Comparison of ENCODE assay signal across 9 mouse cellular contexts in the genomic region with DNA sequence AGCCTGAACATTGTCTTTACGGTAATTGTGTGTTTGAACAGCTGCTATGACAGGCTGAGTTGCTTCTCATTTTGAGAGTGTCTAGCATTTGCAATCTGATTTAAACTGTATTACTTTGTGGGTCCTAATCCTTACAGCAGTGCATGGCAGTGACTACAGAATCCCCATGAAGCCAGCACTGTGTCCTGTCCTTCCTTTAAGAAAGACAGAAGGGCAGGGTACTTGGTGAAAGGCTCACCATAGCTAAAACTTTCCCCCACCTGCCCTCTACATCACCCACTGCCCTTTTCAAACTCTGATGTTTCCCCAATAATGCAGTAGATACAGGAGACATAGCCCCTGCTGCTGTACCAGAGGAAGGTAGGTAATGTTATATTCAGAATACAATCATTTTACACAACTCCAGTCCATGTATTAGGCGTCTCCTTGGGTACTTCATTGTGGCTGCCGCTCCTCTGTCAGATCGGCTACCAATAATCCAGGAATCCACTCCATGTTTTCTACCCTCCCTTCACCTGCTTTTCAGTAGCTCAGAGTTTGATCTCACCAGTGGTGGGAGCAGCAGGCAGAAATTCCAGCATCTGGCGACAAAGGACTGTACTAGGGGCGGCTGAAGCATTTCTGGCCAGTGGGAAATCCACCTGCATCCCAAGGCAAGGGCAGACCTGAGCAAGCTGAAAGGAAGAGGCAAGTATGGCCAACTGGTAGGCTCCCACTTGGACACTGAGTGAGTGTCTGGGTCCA.
DNase-seq lines count a peak whose midpoint lies in the region; ATAC-seq lines count a peak whose summit lies in the region.
"Had no signal": no experiment of that assay in that cellular context is flagged by ENCODE, and none has a peak within 500 bp of the region (broad histone marks: within the 10 kb centered on the region; RNA-seq: fewer than 3 reads in every experiment).

No protein-coding gene starts in this region.

- WGBS in forebrain, embryonic 16.5 days, result 10% methylated on average over 6 of the region's 6 CpGs
- 17% methylated on average over 6 of the region's 6 CpGs for WGBS in kidney, embryonic 14.5 days
- 15% methylated on average over 6 of the region's 6 CpGs for WGBS in liver, embryonic 11.5 days
- WGBS in neural tube, embryonic 14.5 days, result 15% methylated on average over 6 of the region's 6 CpGs

- peak overlapping the region; percentile 56 for H3K4me3 ChIP-seq in forebrain, embryonic 16.5 days (replicated peaks; ENCODE audit: low read length)
- peak overlapping the region; percentile 4; the same call in 1 of the 2 replicates for H3K4me3 ChIP-seq in kidney, embryonic 14.5 days (ENCODE audit: low read length)
- peak overlapping the region; percentile 29; the same call in 1 of the 2 replicates for H3K4me3 ChIP-seq in liver, embryonic 11.5 days (ENCODE audit: low read depth, low read length)
- H3K4me3 ChIP-seq in neural tube, embryonic 14.5 days (ENCODE audit: low read depth, low read length), result peak overlapping the region; percentile 37

- peak overlapping the region; percentile 84 for H3K27ac ChIP-seq in forebrain, embryonic 16.5 days (ENCODE audit: low read length)
- no peak overlapping the region for H3K27ac ChIP-seq in kidney, embryonic 14.5 days (ENCODE audit: low read depth, low read length)
- no peak overlapping the region for H3K27ac ChIP-seq in liver, embryonic 11.5 days (ENCODE audit: low read depth, low read length)
- H3K27ac ChIP-seq in neural tube, embryonic 14.5 days (ENCODE audit: low read depth, low read length), result peak overlapping the region; percentile 75

- H3K27me3 ChIP-seq in forebrain, embryonic 16.5 days (replicated peaks; ENCODE audit: control insufficient read depth, insufficient read depth, low read length), result no peaks in the 10 kb centered on the region
- H3K27me3 ChIP-seq in kidney, embryonic 14.5 days (ENCODE audit: control insufficient read depth, insufficient read depth, low read length), result no peaks in the 10 kb centered on the region
- no peaks in the 10 kb centered on the region for H3K27me3 ChIP-seq in liver, embryonic 11.5 days (replicated peaks; ENCODE audit: control insufficient read depth, insufficient read depth, low read length)
- no peaks in the 10 kb centered on the region for H3K27me3 ChIP-seq in neural tube, embryonic 14.5 days (ENCODE audit: control insufficient read depth, insufficient read depth, low read length)

- peak overlapping the region; percentile 54 for H3K4me2 ChIP-seq in forebrain, embryonic 16.5 days (ENCODE audit: low read length)
- peak overlapping the region; percentile 15; the same call in 1 of the 2 replicates for H3K4me2 ChIP-seq in kidney, embryonic 14.5 days (replicated peaks; ENCODE audit: low read depth, low read length)
- peak overlapping the region; percentile 56 for H3K4me2 ChIP-seq in liver, embryonic 11.5 days
- peak overlapping the region; percentile 40 for H3K4me2 ChIP-seq in neural tube, embryonic 14.5 days (ENCODE audit: low read depth, low read length)

- H3K4me1 ChIP-seq in forebrain, embryonic 16.5 days (replicated peaks; ENCODE audit: control insufficient read depth, insufficient read depth, low read length), result peaks cover 30% of the 10 kb centered on the region
- no peaks in the 10 kb centered on the region; the same call in 1 of the 2 replicates for H3K4me1 ChIP-seq in kidney, embryonic 14.5 days (ENCODE audit: control insufficient read depth, insufficient read depth, low read length)
- peaks cover 9% of the 10 kb centered on the region; the same call in 1 of the 2 replicates for H3K4me1 ChIP-seq in liver, embryonic 11.5 days (replicated peaks; ENCODE audit: control insufficient read depth, insufficient read depth, low read length)
- H3K4me1 ChIP-seq in neural tube, embryonic 14.5 days (ENCODE audit: control insufficient read depth, insufficient read depth, low read length), result peaks cover 11% of the 10 kb centered on the region

- H3K9me3 ChIP-seq in forebrain, embryonic 16.5 days (ENCODE audit: control insufficient read depth, low read length), result no peaks in the 10 kb centered on the region
- no peaks in the 10 kb centered on the region for H3K9me3 ChIP-seq in kidney, embryonic 14.5 days (ENCODE audit: control insufficient read depth, low read length)
- no peaks in the 10 kb centered on the region for H3K9me3 ChIP-seq in liver, embryonic 11.5 days (ENCODE audit: control insufficient read depth, low read length)
- H3K9me3 ChIP-seq in neural tube, embryonic 14.5 days (ENCODE audit: control insufficient read depth, low read length), result no peaks in the 10 kb centered on the region
- H3K9me3 ChIP-seq: G1E had no signal

- DNase-seq in cerebellum, postnatal 10 days, result peak; percentile 53 to 61
- DNase-seq in cerebellum, adult 9-11 months, result no peak
- DNase-seq in R1 (ENCODE audit: low read depth, low spot score), result peak; percentile 96
- DNase-seq in liver, embryonic 11.5 days (ENCODE audit: low spot score), result peak; percentile 39
- DNase-seq in B cell, adult 2 months, result no peak

- ATAC-seq in forebrain, embryonic 16.5 days, result peak; percentile 86
- peak; percentile 87 for ATAC-seq in kidney, embryonic 14.5 days (ENCODE audit: low FRiP score, low TSS enrichment)
- peak; percentile 85 for ATAC-seq in liver, embryonic 11.5 days (replicated peaks; ENCODE audit: low FRiP score)
- peak; percentile 92 for ATAC-seq in neural tube, embryonic 14.5 days (ENCODE audit: low read depth)

- H3K9ac ChIP-seq in forebrain, embryonic 16.5 days (replicated peaks; ENCODE audit: low read depth, low read length), result peak overlapping the region; percentile 60
- no peak overlapping the region for H3K9ac ChIP-seq in kidney, embryonic 14.5 days (ENCODE audit: low read depth, low read length)
- peak overlapping the region; percentile 48; the same call in 1 of the 2 replicates for H3K9ac ChIP-seq in liver, embryonic 11.5 days (ENCODE audit: low read depth, low read length)
- peak overlapping the region; percentile 47 for H3K9ac ChIP-seq in neural tube, embryonic 14.5 days (replicated peaks; ENCODE audit: low read depth, low read length)

- H3K36me3 ChIP-seq in forebrain, embryonic 16.5 days (ENCODE audit: control insufficient read depth, insufficient read depth), result no peaks in the 10 kb centered on the region
- H3K36me3 ChIP-seq in kidney, embryonic 14.5 days (ENCODE audit: control insufficient read depth, insufficient read depth, low read length), result no peaks in the 10 kb centered on the region
- H3K36me3 ChIP-seq in liver, embryonic 11.5 days (ENCODE audit: control insufficient read depth, insufficient read depth, low read length), result no peaks in the 10 kb centered on the region
- H3K36me3 ChIP-seq in neural tube, embryonic 14.5 days (ENCODE audit: control insufficient read depth, insufficient read depth, low read length), result no peaks in the 10 kb centered on the region
- H3K36me3 ChIP-seq: G1E had no signal

Comparison
In these comparisons a context has a peak if more than half of its experiments do, and no peak if none do; other contexts are left out.
1. DNase-seq: peak in cerebellum, postnatal 10 days (2 of 2), R1 (single experiment) and liver, embryonic 11.5 days (single experiment); none in cerebellum, adult 9-11 months (single experiment) and B cell, adult 2 months (0 of 2).
2. H3K27ac ChIP-seq: peak in forebrain, embryonic 16.5 days (single experiment) and neural tube, embryonic 14.5 days (single experiment); none in kidney, embryonic 14.5 days (single experiment) and liver, embryonic 11.5 days (single experiment).
3. H3K4me3 ChIP-seq: peak in every context shown above with its lines; median percentile 56 in forebrain, embryonic 16.5 days; 37 in neural tube, embryonic 14.5 days; 29 in liver, embryonic 11.5 days; 4 in kidney, embryonic 14.5 days.
4. Peak in every context shown above with its lines, with median percentiles within 50 percentile points of each other: ATAC-seq and H3K4me2 ChIP-seq.